ENCODE assay signal across 8 mouse cellular contexts in the genomic region with DNA sequence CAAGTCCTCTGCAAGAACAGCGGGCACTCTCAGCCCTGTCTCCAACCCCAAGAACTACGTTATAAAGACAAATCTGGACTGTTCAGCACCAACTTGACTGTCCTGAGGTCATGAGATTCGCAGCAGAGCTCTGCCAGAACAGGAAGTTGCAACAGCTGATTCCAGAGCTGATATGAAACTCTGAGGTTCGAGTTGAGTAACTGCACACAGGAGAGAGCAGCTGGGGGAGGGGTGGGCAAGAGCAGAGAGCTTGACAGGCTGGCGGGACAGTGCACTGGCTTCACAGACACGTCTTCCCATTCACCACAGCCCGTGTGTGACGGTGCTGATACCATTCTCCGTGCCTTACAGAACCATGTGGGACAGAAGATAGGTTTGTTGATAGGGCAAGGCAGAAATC. TPM values are rescaled to one million over a fixed set of nuclear protein-coding genes. Genes with fewer than 3 reads are reported as not detected.
DNase-seq lines count a peak whose midpoint lies in the region; ATAC-seq lines count a peak whose summit lies in the region.

No protein-coding gene starts in this region.

- H3K4me1 ChIP-seq in heart, embryonic 14.5 days (ENCODE audit: control insufficient read depth in 2 of 2, insufficient read depth in 2 of 2, low read length in 2 of 2), result peaks cover 0 to 4% of the 10 kb centered on the region in 2 experiments; a peak in 1 of 4 replicates
- peaks cover 21% of the 10 kb centered on the region for H3K4me1 ChIP-seq in liver, embryonic 16.5 days (ENCODE audit: control insufficient read depth, low read depth, low read length)
- no peaks in the 10 kb centered on the region for H3K4me1 ChIP-seq in hindbrain, embryonic 16.5 days (ENCODE audit: control insufficient read depth, insufficient read depth, low read depth, low read length)

- no peaks in the 10 kb centered on the region for H3K36me3 ChIP-seq in heart, embryonic 14.5 days (ENCODE audit: control insufficient read depth, insufficient read depth, low read length)
- no peaks in the 10 kb centered on the region for H3K36me3 ChIP-seq in liver, embryonic 16.5 days (ENCODE audit: control insufficient read depth, insufficient read depth)
- no peaks in the 10 kb centered on the region for H3K36me3 ChIP-seq in hindbrain, embryonic 16.5 days (ENCODE audit: control insufficient read depth, insufficient read depth, low read length)

- no peak overlapping the region for H3K4me2 ChIP-seq in heart, embryonic 14.5 days (ENCODE audit: low read length)
- peak overlapping the region; percentile 40 for H3K4me2 ChIP-seq in liver, embryonic 16.5 days (ENCODE audit: low read depth, low read length)
- no peak overlapping the region for H3K4me2 ChIP-seq in hindbrain, embryonic 16.5 days (ENCODE audit: low read length)

- DNase-seq in CD4-positive, CD25-positive, alpha-beta regulatory T cell, adult 2 months (ENCODE audit: low read depth, low spot score), result peak; percentile 93
- DNase-seq in NIH3T3 (ENCODE audit: low read depth), result peak; percentile 62
- peak; percentile 75 to 76 for DNase-seq in spleen, adult 18-20 months
- no peak for DNase-seq in cerebellum, adult 8-10 months

- no peak overlapping the region for H3K4me3 ChIP-seq in heart, embryonic 14.5 days (ENCODE audit: control insufficient read depth in 1 of 2, insufficient read depth in 1 of 2, low read depth in 1 of 2, low read length in 2 of 2)
- no peak overlapping the region; the same call in 1 of the 2 replicates for H3K4me3 ChIP-seq in liver, embryonic 16.5 days (ENCODE audit: low read depth, low read length)
- no peak overlapping the region for H3K4me3 ChIP-seq in hindbrain, embryonic 16.5 days (ENCODE audit: low read length)

- H3K27ac ChIP-seq in heart, embryonic 14.5 days (replicated peaks in 1 of 2; ENCODE audit: control insufficient read depth in 1 of 2, insufficient read depth in 1 of 2, low read depth in 2 of 2, low read length in 2 of 2), result no peak overlapping the region
- peak overlapping the region; percentile 47 for H3K27ac ChIP-seq in liver, embryonic 16.5 days (ENCODE audit: low read length)
- H3K27ac ChIP-seq in hindbrain, embryonic 16.5 days (ENCODE audit: low read depth, low read length), result no peak overlapping the region

- no peaks in the 10 kb centered on the region for H3K27me3 ChIP-seq in heart, embryonic 14.5 days (ENCODE audit: control insufficient read depth, insufficient read depth, low read length)
- peaks cover 19% of the 10 kb centered on the region for H3K27me3 ChIP-seq in liver, embryonic 16.5 days (ENCODE audit: control insufficient read depth, insufficient read depth, low read depth, low read length)
- H3K27me3 ChIP-seq in hindbrain, embryonic 16.5 days (replicated peaks; ENCODE audit: control insufficient read depth, insufficient read depth, low read length), result no peaks in the 10 kb centered on the region

- peaks cover 12% of the 10 kb centered on the region for H3K9me3 ChIP-seq in heart, embryonic 14.5 days (ENCODE audit: control insufficient read depth, low read length)
- no peaks in the 10 kb centered on the region for H3K9me3 ChIP-seq in liver, embryonic 16.5 days (replicated peaks; ENCODE audit: control insufficient read depth, low read length)
- H3K9me3 ChIP-seq in hindbrain, embryonic 16.5 days (ENCODE audit: control insufficient read depth, low read length), result peaks cover 7% of the 10 kb centered on the region

- 37% methylated on average over 9 of the region's 9 CpGs for WGBS in heart, embryonic 14.5 days
- WGBS in liver, embryonic 16.5 days (ENCODE audit: insufficient replicate concordance), result 5% methylated on average over 9 of the region's 9 CpGs
- 78% methylated on average over 9 of the region's 9 CpGs for WGBS in hindbrain, embryonic 16.5 days

- peak; percentile 9; the same call in 1 of the 2 replicates for ATAC-seq in heart, embryonic 14.5 days (ENCODE audit: insufficient number of reproducible peaks, insufficient read depth, low FRiP score, low read depth)
- ATAC-seq in liver, embryonic 16.5 days (ENCODE audit: low read depth), result peak; percentile 96
- no peak for ATAC-seq in frontal cortex, adult (ENCODE audit: low TSS enrichment)
- no peak for ATAC-seq in hindbrain, embryonic 16.5 days

- H3K9ac ChIP-seq in heart, embryonic 14.5 days (ENCODE audit: low read length), result no peak overlapping the region
- H3K9ac ChIP-seq in liver, embryonic 16.5 days (ENCODE audit: low read depth, low read length), result no peak overlapping the region; the same call in 1 of the 2 replicates
- H3K9ac ChIP-seq in hindbrain, embryonic 16.5 days (ENCODE audit: low read depth, low read length), result no peak overlapping the region

RNA-seq across cellular contexts. Expression of a gene that starts 9.0 kb away (rescaled TPM):
- 3.9 and 4.3 TPM in 2 replicates for polyA plus RNA-seq in heart, embryonic 14.5 days (2014; fragmentation: Nextera tagmentation; extraction: Ambion mirVana)
- 4.7 and 5.1 TPM in 2 replicates for polyA plus RNA-seq in liver, embryonic 16.5 days (2015; fragmentation: Nextera tagmentation; extraction: Ambion mirVana)
- 2.1 and 2.2 TPM in 2 replicates for polyA plus RNA-seq in hindbrain, embryonic 16.5 days (2015; fragmentation: Nextera tagmentation; extraction: Ambion mirVana)

RNA-seq across cellular contexts. Expression of a gene that starts 48.5 kb away (rescaled TPM):
- polyA plus RNA-seq in heart, embryonic 14.5 days (2014; fragmentation: Nextera tagmentation; extraction: Ambion mirVana), result 1.2 and 1.5 TPM in 2 replicates
- polyA plus RNA-seq in liver, embryonic 16.5 days (2015; fragmentation: Nextera tagmentation; extraction: Ambion mirVana), result 5.8 and 7.0 TPM in 2 replicates
- 2.2 and 2.7 TPM in 2 replicates for polyA plus RNA-seq in hindbrain, embryonic 16.5 days (2015; fragmentation: Nextera tagmentation; extraction: Ambion mirVana)

Comparison
In these comparisons a context has a peak if more than half of its experiments do, and no peak if none do; other contexts are left out.
1. ATAC-seq: peak in heart, embryonic 14.5 days (single experiment) and liver, embryonic 16.5 days (single experiment); none in frontal cortex, adult (single experiment) and hindbrain, embryonic 16.5 days (single experiment).